ENCODE assay signal across 11 mouse cellular contexts in genomic region chr17:75027358-75028131, GRCm38 (mm10). TPM values are rescaled to one million over a fixed set of nuclear protein-coding genes. Genes with fewer than 3 reads are reported as not detected.
DNase-seq lines count a peak whose midpoint lies in the region; ATAC-seq and TF ChIP-seq lines count a peak whose summit lies in the region.
"Had no signal": no experiment of that assay in that cellular context is flagged by ENCODE, and none has a peak within 500 bp of the region (broad histone marks: within the 10 kb centered on the region; RNA-seq: fewer than 3 reads in every experiment).

No protein-coding gene starts in this region.

- H3K9ac ChIP-seq in forebrain, embryonic 14.5 days (ENCODE audit: low read length), result no peak overlapping the region
- H3K9ac ChIP-seq in forebrain, embryonic 11.5 days (ENCODE audit: low read length), result no peak overlapping the region
- H3K9ac ChIP-seq in kidney, embryonic 15.5 days, result no peak overlapping the region

- TF ChIP-seq CTCF in thymus, adult 2 months (IDR thresholded peaks at IDR 0.05; ENCODE audit: borderline replicate concordance, control insufficient read depth, extremely low read depth, insufficient read depth, low read length, poor library complexity), result no peak

- ATAC-seq in forebrain, embryonic 14.5 days, result peak; percentile 26; the same call in 1 of the 2 replicates
- no peak for ATAC-seq in forebrain, embryonic 11.5 days (replicated peaks; ENCODE audit: low FRiP score)
- no peak for ATAC-seq in kidney, embryonic 15.5 days (replicated peaks; ENCODE audit: low FRiP score)
- ATAC-seq: midbrain, embryonic 16.5 days had no signal

- no peaks in the 10 kb centered on the region for H3K4me1 ChIP-seq in forebrain, embryonic 14.5 days (ENCODE audit: control insufficient read depth, insufficient read depth, low read length)
- H3K4me1 ChIP-seq in forebrain, embryonic 11.5 days (replicated peaks; ENCODE audit: control insufficient read depth, insufficient read depth, low read length), result no peaks in the 10 kb centered on the region
- no peaks in the 10 kb centered on the region for H3K4me1 ChIP-seq in thymus, adult 2 months (replicated peaks; ENCODE audit: control insufficient read depth, insufficient read depth, low read length)
- peaks cover 11% of the 10 kb centered on the region for H3K4me1 ChIP-seq in kidney, embryonic 15.5 days

- no peaks in the 10 kb centered on the region for H3K9me3 ChIP-seq in forebrain, embryonic 14.5 days (replicated peaks; ENCODE audit: control insufficient read depth, low read length)
- no peaks in the 10 kb centered on the region for H3K9me3 ChIP-seq in forebrain, embryonic 11.5 days (ENCODE audit: control insufficient read depth, low read length)
- H3K9me3 ChIP-seq in kidney, embryonic 15.5 days (replicated peaks), result no peaks in the 10 kb centered on the region

- H3K27me3 ChIP-seq in forebrain, embryonic 14.5 days (replicated peaks; ENCODE audit: control insufficient read depth, insufficient read depth, low read length), result no peaks in the 10 kb centered on the region
- no peaks in the 10 kb centered on the region for H3K27me3 ChIP-seq in forebrain, embryonic 11.5 days (ENCODE audit: control insufficient read depth, insufficient read depth, low read length)
- no peaks in the 10 kb centered on the region for H3K27me3 ChIP-seq in thymus, adult 2 months (ENCODE audit: control insufficient read depth, insufficient read depth, low read length)
- H3K27me3 ChIP-seq in kidney, embryonic 15.5 days, result no peaks in the 10 kb centered on the region

- no peaks in the 10 kb centered on the region for H3K36me3 ChIP-seq in forebrain, embryonic 14.5 days (ENCODE audit: control insufficient read depth, insufficient read depth, low read length)
- H3K36me3 ChIP-seq in forebrain, embryonic 11.5 days (ENCODE audit: control insufficient read depth, insufficient read depth, low read length), result no peaks in the 10 kb centered on the region
- no peaks in the 10 kb centered on the region for H3K36me3 ChIP-seq in thymus, adult 2 months (ENCODE audit: control insufficient read depth, insufficient read depth, low read length)
- peaks cover 10% of the 10 kb centered on the region for H3K36me3 ChIP-seq in kidney, embryonic 15.5 days

- WGBS in forebrain, embryonic 14.5 days, result 75% methylated on average over 12 of the region's 12 CpGs
- WGBS in forebrain, embryonic 11.5 days, result 81% methylated on average over 12 of the region's 12 CpGs
- 89% methylated on average over 12 of the region's 12 CpGs for WGBS in thymus, adult 2 months
- 77% methylated on average over 12 of the region's 12 CpGs for WGBS in kidney, embryonic 15.5 days

- H3K27ac ChIP-seq in forebrain, embryonic 14.5 days (ENCODE audit: low read depth, low read length), result no peak overlapping the region
- no peak overlapping the region for H3K27ac ChIP-seq in forebrain, embryonic 11.5 days (ENCODE audit: low read depth, low read length)
- H3K27ac ChIP-seq in thymus, adult 2 months (ENCODE audit: control insufficient read depth, insufficient read depth, low read length), result no peak overlapping the region
- no peak overlapping the region for H3K27ac ChIP-seq in kidney, embryonic 15.5 days

- no peak overlapping the region for H3K4me2 ChIP-seq in forebrain, embryonic 14.5 days (ENCODE audit: low read length)
- no peak overlapping the region for H3K4me2 ChIP-seq in forebrain, embryonic 11.5 days (ENCODE audit: low read depth, low read length, severe bottlenecking)
- H3K4me2 ChIP-seq in kidney, embryonic 15.5 days, result no peak overlapping the region
- H3K4me2 ChIP-seq: liver, embryonic 11.5 days had no signal

- no peak for TF ChIP-seq POLR2A in thymus, adult 2 months (IDR thresholded peaks at IDR 0.05; ENCODE audit: control insufficient read depth, extremely low read depth, insufficient read depth, low read length, poor library complexity)

- DNase-seq in forebrain, embryonic 14.5 days (ENCODE audit: low spot score), result peak; percentile 43
- no peak for DNase-seq in forebrain, embryonic 11.5 days (ENCODE audit: low spot score)
- DNase-seq in urinary bladder, postnatal 14 days (ENCODE audit: low spot score), result peak; percentile 70
- DNase-seq in urinary bladder, adult 2 months (ENCODE audit: low spot score), result no peak
- peak; percentile 9 to 66 for DNase-seq in layer of hippocampus, adult 18-20 months (ENCODE audit: low spot score in 2 of 2)
- DNase-seq in telencephalon, adult 2 months (ENCODE audit: low read depth, low spot score), result peak; percentile 22
- DNase-seq in thymus, adult 2 months, result no peak
- DNase-seq: kidney, adult 18-20 months had no signal

- no peak overlapping the region for H3K4me3 ChIP-seq in forebrain, embryonic 14.5 days (ENCODE audit: low read depth, low read length)
- H3K4me3 ChIP-seq in forebrain, embryonic 11.5 days (ENCODE audit: low read depth, low read length), result no peak overlapping the region
- H3K4me3 ChIP-seq in thymus, adult 2 months (ENCODE audit: control insufficient read depth, insufficient read depth, low read length), result no peak overlapping the region
- H3K4me3 ChIP-seq in kidney, embryonic 15.5 days (replicated peaks), result no peak overlapping the region

RNA-seq across cellular contexts. Expression of gene Ltbp1, which starts 22.2 kb away (rescaled TPM):
- polyA plus RNA-seq in forebrain, embryonic 14.5 days (2014; fragmentation: Nextera tagmentation; extraction: Ambion mirVana), result 4.2 and 4.5 TPM in 2 replicates
- 4.2 and 5.0 TPM in 2 replicates for polyA plus RNA-seq in forebrain, embryonic 11.5 days (2014; fragmentation: Nextera tagmentation; extraction: Ambion mirVana)
- 26.4 and 44.6 TPM in 2 replicates for polyA plus RNA-seq in urinary bladder, adult 2 months (2012; rRNA removed)
- total RNA-seq in layer of hippocampus, adult 18-20 months (2021), result 1 to 10 TPM; 5.0 to 5.1 TPM
- polyA plus RNA-seq in thymus, adult 2 months (2012; rRNA removed), result 3.6 and 4.0 TPM in 2 replicates
- polyA plus RNA-seq in kidney, embryonic 15.5 days (2015; fragmentation: Nextera tagmentation; extraction: Ambion mirVana), result 35.5 and 40.9 TPM in 2 replicates

Comparison
In these comparisons a context has a peak if more than half of its experiments do, and no peak if none do; other contexts are left out.
1. DNase-seq: peak in forebrain, embryonic 14.5 days (single experiment), urinary bladder, postnatal 14 days (single experiment), layer of hippocampus, adult 18-20 months (2 of 2) and telencephalon, adult 2 months (single experiment); none in forebrain, embryonic 11.5 days (single experiment), urinary bladder, adult 2 months (single experiment) and thymus, adult 2 months (single experiment).